Mouse (Mus musculus) hindbrain, embryonic 14.5 days (tissue): ENCODE results near the gene Gm3371. TPM values are rescaled to one million over a fixed set of nuclear protein-coding genes. Genes with fewer than 3 reads are reported as not detected.
"Not testable (repeated sequence)": the region's sequence is repeated elsewhere in the genome, so short reads cannot be mapped to it uniquely, and the experiment has no call there.

ENCODE experiments used
- ATAC-seq: fragments of 200-750 bp; cut with Nextera tagmentation; 2 replicates; pipeline ENCODE4 v1.8.0; 2017; ENCODE audit warnings: moderate number of reproducible peaks, mild to moderate bottlenecking, moderate TSS enrichment, moderate library complexity; ENCODE audit not compliant: low FRiP score
- DNase-seq: peaks from one replicate; pipeline ENCODE4 v3.0.0-alpha.2; 2015; ENCODE audit warnings: low spot score
- H3K27ac ChIP-seq: fragments of 300-500 bp; sonication (generic); 2 replicates; pipeline ENCODE4 v1.5.1; 2014; ENCODE audit warnings: mild to moderate bottlenecking, moderate library complexity
- H3K27me3 ChIP-seq: fragments of 300-500 bp; sonication (generic); 2 replicates; pipeline ENCODE4 v1.6.1; 2014; ENCODE audit warnings: mild to moderate bottlenecking, low read length, mixed read lengths; ENCODE audit not compliant: control insufficient read depth, insufficient read depth
- H3K36me3 ChIP-seq: fragments of 300-500 bp; sonication (generic); replicated peaks from 2 replicates; pipeline ENCODE4 v1.6.1; 2014; ENCODE audit not compliant: control insufficient read depth, insufficient read depth
- H3K4me1 ChIP-seq: fragments of 300-500 bp; sonication (generic); replicated peaks from 2 replicates; pipeline ENCODE4 v1.6.1; 2014; ENCODE audit warnings: antibody characterized with exemption, low read length, mixed read lengths; ENCODE audit not compliant: control insufficient read depth, insufficient read depth
- H3K4me2 ChIP-seq: fragments of 300-500 bp; sonication (generic); replicated peaks from 2 replicates; pipeline ENCODE4 v1.6.1; 2014; ENCODE audit warnings: mild to moderate bottlenecking, moderate library complexity
- H3K4me3 ChIP-seq: fragments of 300-500 bp; sonication (generic); replicated peaks from 2 replicates; pipeline ENCODE4 v1.5.1; 2014; ENCODE audit warnings: mild to moderate bottlenecking, low read length
- H3K9ac ChIP-seq: fragments of 300-500 bp; sonication (generic); 2 replicates; pipeline ENCODE4 v1.6.1; 2014
- H3K9me3 ChIP-seq: fragments of 300-500 bp; sonication (generic); 2 replicates; pipeline ENCODE4 v1.6.1; 2016; ENCODE audit warnings: low read length; ENCODE audit not compliant: control insufficient read depth
- WGBS: fragments of 180-500 bp; shearing (Covaris S2); extraction: QIAGEN DNeasy Blood & Tissue Kit; methylation state at CpG from one replicate; pipeline ENCODE4 v1.1.7; 2014; 5-methylcytosine and 5-hydroxymethylcytosine counted together
- polyA plus RNA-seq: library from polyadenylated mRNA; unstranded; fragments of >200 nt; fragmentation: Nextera tagmentation; extraction: Ambion mirVana; gene quantifications from 2 replicates; pipeline ENCODE4 v1.2.1, GENCODE M21; 2014

Gm3371 gene
- polyA plus RNA-seq = not detected in 2 replicates

GRCm38 (mm10) chr14:44410588-44410987 lies at the start of gene Gm3371:
TSS of gene Gm3371 (minus strand) at chr14:44410688.
- not testable (repeated sequence) for H3K27ac ChIP-seq, H3K4me3 ChIP-seq, H3K4me2 ChIP-seq, H3K4me1 ChIP-seq, H3K36me3 ChIP-seq, H3K9me3 ChIP-seq, ATAC-seq, H3K27me3 ChIP-seq, DNase-seq, H3K9ac ChIP-seq
- WGBS = no CpG with 5 or more reads among the region's 2 CpGs

- 89% methylated on average over 3 of the region's 3 CpGs for WGBS
- not testable (repeated sequence) for DNase-seq, H3K9me3 ChIP-seq, H3K4me1 ChIP-seq, H3K4me3 ChIP-seq, H3K36me3 ChIP-seq, H3K27ac ChIP-seq, H3K27me3 ChIP-seq, H3K9ac ChIP-seq, ATAC-seq, H3K4me2 ChIP-seq
Measured at GRCm38 (mm10) chr14:44433335-44433734, 22.8 kb upstream of the Gm3371 start, which contains the start of gene Gm8232. TSS of gene Gm8232 (plus strand) at chr14:44433635.

- H3K27me3 ChIP-seq, H3K9ac ChIP-seq, H3K4me3 ChIP-seq, ATAC-seq, H3K9me3 ChIP-seq, H3K36me3 ChIP-seq, H3K27ac ChIP-seq, H3K4me1 ChIP-seq, H3K4me2 ChIP-seq, DNase-seq: not testable (repeated sequence)
- WGBS = 82% methylated on average over 4 of the region's 4 CpGs
Measured at GRCm38 (mm10) chr14:44384233-44384632, 26.3 kb downstream of the Gm3371 start.

GRCm38 (mm10) chr14:44365057-44365456 lies 45.4 kb downstream of the Gm3371 start, which contains the start of gene Gm8229:
TSS of gene Gm8229 (plus strand) at chr14:44365357.
- DNase-seq, H3K9me3 ChIP-seq, H3K27ac ChIP-seq, H3K36me3 ChIP-seq, H3K4me1 ChIP-seq, ATAC-seq, H3K4me2 ChIP-seq, H3K27me3 ChIP-seq, H3K9ac ChIP-seq, H3K4me3 ChIP-seq: not testable (repeated sequence)
- WGBS = 95% methylated on average over 4 of the region's 4 CpGs

GRCm38 (mm10) chr14:44362301-44362700 lies 48.2 kb downstream of the Gm3371 start:
- DNase-seq = peak; percentile 35
- H3K4me1 ChIP-seq, H3K27me3 ChIP-seq, ATAC-seq, H3K27ac ChIP-seq, H3K36me3 ChIP-seq, H3K9ac ChIP-seq, H3K4me2 ChIP-seq, H3K4me3 ChIP-seq, H3K9me3 ChIP-seq: not testable (repeated sequence)

GRCm38 (mm10) chr14:44361416-44361815 lies 49.1 kb downstream of the Gm3371 start:
- H3K9ac ChIP-seq, H3K4me3 ChIP-seq, H3K9me3 ChIP-seq, H3K36me3 ChIP-seq, DNase-seq, H3K4me1 ChIP-seq, H3K27me3 ChIP-seq, ATAC-seq, H3K4me2 ChIP-seq, H3K27ac ChIP-seq: not testable (repeated sequence)
- WGBS = 16% methylated on average over 1 of the region's 2 CpGs

Other genes with a start within 250 kb of the Gm3371 start
- gene Gm8212, start 213.0 kb downstream of the Gm3371 start, polyA plus RNA-seq = not detected in 2 replicates
- not detected in 2 replicates for gene 4930503E14Rik, start 197.4 kb downstream of the Gm3371 start, polyA plus RNA-seq
- not detected in 2 replicates for gene Gm8220, start 125.1 kb downstream of the Gm3371 start, polyA plus RNA-seq
- gene Gm5930, start 72.1 kb downstream of the Gm3371 start, polyA plus RNA-seq = not detected in 2 replicates
- 0.16 TPM in 1 of 2 replicates, not detected in the other for gene Gm8229, start 45.3 kb downstream of the Gm3371 start, polyA plus RNA-seq
- not detected in 2 replicates for gene Gm8232, start 22.9 kb upstream of the Gm3371 start, polyA plus RNA-seq
- 0.39 and 0.92 TPM in 2 replicates for gene BC061237, start 81.8 kb upstream of the Gm3371 start, polyA plus RNA-seq
- not detected in 2 replicates for gene Gm17093, start 107.6 kb upstream of the Gm3371 start, polyA plus RNA-seq
- 0.42 and 0.67 TPM in 2 replicates for gene Gm8247, start 172.5 kb upstream of the Gm3371 start, polyA plus RNA-seq
- gene Gm5624, start 217.2 kb upstream of the Gm3371 start, polyA plus RNA-seq = not detected in 2 replicates